Mouse (Mus musculus): Measurements from ENCODE around the gene Stpg4.

Stpg4 gene

DNA sequence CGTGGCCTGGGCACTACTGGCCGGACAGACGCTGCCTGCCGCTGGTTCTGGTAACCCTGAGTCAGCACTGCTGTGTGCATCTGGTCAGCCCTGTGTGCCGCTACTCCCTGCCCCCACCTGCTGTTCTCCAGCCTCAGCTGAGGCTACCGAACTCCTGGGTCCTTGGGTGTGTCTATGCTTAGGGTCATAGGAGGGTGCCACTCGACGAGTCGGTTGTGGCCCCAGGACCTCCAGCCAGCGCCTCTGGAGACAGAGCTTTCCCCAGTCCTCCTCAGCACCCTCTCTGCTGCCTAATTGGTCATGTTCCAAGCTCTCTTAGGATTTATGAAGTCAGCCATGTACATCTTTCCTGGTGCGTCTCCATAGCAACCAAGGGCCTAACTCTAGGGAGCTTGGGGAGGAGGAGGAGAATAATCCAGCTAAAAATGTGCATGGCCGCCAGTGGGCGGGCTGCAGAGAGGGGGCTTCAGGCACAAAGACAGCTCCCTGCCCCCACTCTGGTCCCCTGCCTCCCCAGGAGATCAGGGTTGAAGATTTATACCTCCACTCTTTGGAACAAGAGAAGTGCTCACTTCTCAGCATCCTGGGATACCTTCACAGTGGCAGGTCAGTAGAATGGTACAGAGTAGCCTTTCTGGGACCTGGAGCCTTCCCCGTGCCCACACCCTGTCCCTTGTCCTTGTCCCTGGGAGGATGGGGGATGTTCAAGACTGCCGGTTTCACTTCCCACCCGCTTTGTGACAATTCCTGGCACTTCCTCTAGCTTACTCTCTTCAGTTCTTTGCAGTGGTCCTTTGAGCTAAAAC, 49.0 kb downstream of the Stpg4 start:
- peak in 1 of 2 experiments; percentile 63 for DNase-seq

DNA sequence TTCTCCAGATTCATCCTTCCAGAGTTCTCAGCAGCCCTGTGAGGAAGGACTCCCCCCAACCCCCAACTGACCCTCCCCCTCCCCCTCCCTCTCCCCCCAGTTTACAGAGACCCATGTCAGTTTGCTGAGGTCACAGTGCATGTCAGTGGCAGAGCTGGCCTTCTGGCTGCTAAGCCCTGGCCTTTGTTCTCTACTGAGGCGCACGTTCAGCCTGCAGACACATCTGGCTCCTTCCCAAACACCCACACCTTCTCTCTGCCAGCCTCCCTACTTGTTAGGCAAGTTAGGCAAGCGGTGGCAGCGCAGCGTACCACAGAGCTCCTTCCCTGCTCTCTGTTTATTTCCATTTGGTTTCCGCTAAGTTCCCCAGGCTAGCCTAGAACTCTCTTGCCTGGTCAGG, 50.0 kb downstream of the Stpg4 start:
- DNase-seq = peak in 1 of 2 experiments; percentile 37

DNA sequence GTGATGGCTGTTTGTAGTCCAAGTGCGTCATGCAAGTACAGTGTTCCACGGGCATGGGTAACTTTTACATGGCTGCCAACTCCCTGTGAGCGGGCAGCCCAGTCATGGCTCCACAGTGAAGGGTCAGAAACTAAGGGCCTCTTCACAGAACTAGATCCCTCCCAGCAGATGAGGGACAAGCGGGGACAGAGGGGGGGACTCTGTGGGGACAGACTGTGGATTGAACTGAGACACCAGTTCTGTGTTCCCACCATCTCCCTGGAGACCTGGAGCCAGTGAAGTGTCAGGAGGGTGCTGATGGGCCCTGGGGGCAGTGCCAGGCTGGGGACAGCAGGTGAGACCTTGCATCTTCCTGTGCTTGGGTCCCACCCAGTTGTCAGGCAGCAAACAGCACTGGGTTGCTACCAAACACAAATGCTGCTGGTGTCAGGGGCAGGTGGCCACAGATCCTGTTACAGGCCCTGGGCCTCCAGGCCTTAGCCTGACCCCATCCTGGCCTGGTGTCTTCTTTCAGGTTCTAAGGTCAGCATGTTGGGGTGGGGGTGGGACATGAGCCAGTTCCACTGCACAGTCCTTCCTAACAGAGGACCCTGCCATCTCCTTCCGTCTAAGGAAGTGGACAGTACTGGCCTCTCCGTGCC, 50.6 kb downstream of the Stpg4 start:
- DNase-seq = no peak

DNA sequence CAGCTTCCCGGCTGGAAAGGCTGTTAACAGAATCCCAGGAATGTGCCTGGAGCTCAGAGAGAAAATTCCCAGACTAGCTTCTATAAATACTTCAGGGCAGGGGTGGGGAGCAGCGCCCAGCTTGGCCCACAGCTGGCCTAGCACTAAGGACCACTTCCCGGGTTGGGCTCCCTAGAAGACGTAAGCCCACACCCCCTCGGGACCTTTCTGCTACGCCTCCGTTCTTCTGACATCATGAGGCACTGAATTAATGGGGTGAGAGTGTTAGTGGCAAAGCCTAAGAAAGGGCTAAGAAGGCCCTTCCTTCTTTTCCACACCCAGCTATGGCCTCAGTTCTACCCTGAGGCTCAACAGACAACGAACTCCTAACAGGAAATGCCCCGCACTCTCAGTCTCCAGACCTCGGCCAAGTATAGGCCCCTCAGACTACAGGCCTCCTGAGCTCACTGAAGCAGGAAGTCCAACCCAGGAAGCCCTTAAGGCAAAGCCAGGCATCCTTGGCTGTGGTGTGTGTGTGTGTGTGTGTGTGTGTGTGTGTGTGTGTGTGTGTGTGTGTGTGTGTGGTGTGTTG, 51.5 kb downstream of the Stpg4 start:
- peak in 1 of 2 experiments; percentile 66 for DNase-seq

DNA sequence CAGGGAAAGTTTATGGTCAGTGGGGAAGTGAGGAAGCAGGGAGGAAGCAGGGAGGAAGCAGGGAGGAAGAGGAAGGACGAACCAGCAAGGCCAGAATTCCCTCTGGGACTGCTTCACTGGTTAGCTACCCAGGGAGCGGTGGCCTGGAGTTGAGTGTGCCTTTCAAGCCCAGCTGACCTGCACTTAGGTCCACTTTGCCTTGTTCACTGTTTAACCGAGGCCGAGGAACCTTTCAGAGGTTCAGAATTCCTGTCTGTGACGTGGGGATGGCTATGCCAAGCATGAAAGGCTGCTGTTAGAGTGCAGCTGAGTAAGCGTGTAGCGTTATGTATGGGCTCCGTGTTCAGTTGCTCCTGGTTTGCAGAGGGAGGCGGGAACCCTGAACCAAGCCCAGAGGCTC, 54.2 kb downstream of the Stpg4 start:
- peak in 1 of 2 experiments; percentile 50 for DNase-seq

DNA sequence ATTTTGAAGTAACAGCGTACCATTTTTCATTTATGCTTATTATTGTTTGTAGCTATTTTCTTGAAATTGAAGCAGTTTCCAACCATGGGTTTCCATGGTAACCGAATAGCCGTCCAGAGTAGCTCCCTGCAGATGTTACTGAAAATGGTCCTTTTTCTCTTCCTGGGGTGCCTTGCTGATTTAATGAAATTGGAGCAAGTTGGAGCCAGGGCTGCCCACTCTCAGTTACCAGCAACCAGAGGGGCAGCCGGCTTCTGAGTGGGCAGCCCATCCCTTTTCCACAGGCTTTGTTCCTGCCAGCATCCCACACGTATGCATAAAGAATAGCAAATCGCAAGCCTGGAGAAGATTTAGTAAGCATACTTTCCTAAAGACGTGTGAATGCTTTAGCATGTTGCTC, 55.4 kb downstream of the Stpg4 start:
- no peak for DNase-seq

DNA sequence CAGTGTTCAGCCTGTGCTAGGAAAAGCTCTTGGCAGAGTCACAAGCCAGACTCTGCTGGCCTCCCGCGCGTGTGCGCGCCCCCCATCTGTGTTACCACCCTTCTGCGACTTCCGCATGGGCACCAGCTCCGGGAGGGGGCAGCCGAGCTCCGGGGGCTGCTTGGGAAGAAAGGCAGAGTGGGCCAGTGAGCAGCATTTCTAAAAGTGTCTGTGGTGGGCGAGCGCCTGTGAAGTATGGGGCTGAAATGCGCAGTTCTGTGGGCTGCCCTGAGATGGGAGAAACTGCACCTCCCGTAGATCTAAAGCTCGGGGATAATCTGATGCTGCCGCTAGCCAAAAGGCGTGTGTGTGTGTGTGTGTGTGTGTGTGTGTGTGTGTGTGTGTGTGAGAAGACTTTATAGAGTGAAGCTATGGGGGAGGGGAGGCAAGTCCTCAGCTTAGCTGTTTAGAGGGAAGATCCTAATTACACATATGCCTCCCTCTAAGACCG, 58.2 kb downstream of the Stpg4 start:
- peak in 1 of 2 experiments; percentile 47 for DNase-seq

DNA sequence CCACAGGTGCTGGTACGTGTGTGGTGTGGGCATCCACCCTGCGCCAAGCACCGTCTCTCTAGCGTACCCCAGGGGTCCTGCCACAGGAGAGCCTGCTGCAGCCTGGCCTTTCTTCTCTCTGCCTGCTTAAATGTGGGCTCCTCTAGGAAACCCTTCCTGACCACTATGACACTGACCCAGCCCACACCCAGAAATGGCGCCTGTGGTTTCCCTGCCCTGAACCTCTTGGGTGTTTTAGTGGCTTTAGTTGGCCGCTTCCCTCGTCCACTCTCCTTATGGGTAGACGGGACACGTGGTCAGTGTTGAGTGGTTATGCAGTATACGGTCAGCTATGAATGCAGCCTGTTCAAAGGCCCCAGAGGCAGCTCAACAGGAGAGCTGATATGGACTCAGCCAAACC, 59.1 kb downstream of the Stpg4 start:
- no peak for DNase-seq

DNA sequence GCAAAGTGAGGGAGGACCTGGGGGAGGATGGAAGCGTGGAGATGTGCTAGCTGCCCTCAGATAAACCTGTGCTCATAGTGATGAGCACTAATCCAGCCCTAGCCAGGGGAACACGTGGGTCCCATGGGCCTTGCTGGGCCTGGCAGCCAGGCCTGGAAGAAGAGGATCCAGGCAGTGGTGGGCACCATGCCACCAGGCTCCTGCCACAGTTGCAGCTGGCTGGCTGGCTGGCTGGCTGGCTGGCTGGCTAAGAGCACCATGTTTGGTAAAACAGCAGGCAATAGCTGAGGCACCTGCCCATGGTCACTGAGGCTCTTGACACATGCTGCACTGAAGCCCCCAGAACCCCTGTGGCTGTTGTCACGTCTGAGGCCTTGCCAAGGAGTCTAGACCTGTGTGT, 59.9 kb downstream of the Stpg4 start:
- DNase-seq = peak in 1 of 2 experiments; percentile 41

DNA sequence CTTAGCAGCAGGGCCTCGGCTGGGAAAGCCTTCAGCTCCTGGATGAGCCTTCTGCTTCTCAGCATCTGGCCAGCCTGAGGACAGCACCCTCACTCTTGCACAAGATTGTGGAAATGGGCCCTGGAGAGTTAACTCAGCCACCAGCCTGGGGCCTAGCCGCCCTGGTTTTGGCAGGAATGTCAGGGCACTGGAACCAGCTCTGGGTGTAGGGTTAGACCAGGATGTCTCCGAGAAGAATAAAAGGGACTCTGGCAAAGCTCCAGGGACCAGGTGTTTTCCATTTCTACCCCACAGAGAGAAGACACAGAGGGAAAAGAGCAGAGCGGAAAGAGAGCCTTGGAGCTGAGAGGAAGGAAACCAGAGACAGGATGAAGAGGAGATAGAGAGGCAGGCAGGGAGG, 60.3 kb downstream of the Stpg4 start:
- peak in 1 of 2 experiments; percentile 27 for DNase-seq

DNA sequence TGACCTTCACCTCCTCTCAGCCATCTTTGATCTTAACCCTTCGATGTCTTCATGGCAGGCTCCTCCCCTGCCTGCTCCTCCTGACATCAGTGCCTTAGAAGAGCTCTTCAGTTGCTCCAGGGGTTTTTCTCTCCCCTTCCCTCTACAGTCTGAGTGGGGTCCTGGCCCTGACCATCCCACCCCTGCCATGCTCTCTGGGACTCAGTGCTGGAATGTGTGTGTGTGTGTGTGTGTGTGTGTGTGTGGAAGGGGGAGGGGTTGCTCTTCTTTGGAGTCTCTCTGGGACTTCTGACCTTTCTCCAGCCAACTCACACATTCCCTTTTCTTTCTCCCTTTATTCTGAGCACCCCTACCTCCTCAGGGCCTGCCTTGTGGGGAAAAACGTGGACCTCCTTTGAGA, 61.0 kb downstream of the Stpg4 start:
- no peak for DNase-seq

DNA sequence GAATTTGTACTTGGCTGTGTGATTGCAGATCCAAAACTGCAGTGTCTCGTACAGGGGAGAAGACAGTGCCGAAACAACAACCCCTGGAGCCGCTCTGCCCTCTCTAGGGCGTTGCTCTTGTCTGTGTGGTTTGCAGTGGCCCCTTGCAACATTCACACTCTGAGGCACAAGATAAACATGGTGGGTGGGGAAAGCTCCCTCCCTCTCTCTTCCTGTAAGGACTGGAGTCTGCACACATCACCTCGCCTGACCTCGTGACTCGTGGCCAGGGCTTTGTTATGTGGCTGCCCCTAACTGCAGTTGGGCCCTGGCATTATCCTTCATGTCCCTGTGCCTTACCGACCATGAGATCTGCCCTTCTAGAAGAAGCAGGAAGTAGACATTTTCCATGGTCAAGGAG, 62.3 kb downstream of the Stpg4 start:
- DNase-seq = no peak

DNA sequence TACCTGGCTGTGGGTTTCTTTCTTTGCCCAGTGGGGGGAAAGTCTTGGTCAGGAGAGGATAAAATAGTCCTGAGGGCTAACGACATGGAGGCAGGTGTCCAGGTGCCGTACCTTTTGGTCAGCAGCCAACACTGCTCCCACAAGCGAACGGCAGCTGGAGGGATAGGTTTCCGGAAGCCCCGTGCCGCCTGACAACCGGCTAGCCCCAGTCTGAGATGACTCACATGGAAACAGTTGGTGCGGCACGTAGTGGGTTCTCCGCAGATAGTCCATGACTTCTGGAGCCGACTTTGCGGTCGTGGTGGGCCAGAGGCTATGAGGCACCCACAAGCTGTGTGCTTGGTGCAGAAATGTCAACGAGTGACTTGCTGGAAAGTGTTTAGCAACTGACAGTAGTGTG, 63.4 kb downstream of the Stpg4 start:
- DNase-seq = peak in 1 of 2 experiments; percentile 29

DNA sequence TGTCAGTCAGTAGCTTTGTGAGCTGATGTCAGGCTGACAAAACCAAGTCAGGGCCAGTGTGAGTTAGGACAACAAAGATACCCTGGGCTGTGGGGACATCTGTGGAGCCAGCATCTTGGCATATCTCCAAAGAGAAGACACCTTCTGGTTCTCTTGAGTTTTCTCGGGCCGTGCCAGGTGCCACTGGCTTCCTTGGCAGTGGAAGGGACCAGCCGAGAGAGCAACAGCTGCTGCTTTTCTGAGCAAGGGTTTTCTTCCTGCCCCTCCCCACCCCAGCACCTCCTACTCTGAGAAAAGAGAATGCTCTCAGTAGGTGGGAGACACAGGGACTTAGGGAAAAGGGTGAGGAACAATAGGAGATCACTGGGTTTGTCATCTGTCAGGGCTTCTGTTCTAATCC, 66.4 kb downstream of the Stpg4 start:
- DNase-seq = no peak

DNA sequence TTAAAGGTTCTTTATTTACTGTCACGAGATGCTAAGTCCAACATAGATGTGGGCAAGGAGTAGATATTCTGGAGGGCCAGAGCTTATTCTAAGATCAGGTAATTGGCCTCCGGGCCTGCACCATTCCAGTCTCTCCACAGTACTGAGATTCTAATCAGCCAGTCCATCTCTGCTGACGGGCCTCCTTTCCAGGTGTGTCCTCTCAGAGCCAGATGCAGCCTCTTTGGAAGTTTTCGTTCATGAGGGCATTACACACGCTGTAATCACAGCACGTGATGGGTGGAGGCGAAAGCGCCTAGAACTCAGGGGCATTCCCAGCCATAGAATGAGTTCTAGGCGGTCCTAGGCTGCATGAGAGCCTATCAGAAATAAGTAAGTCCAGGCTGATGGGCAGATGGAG, 70.0 kb downstream of the Stpg4 start:
- no peak for DNase-seq

DNA sequence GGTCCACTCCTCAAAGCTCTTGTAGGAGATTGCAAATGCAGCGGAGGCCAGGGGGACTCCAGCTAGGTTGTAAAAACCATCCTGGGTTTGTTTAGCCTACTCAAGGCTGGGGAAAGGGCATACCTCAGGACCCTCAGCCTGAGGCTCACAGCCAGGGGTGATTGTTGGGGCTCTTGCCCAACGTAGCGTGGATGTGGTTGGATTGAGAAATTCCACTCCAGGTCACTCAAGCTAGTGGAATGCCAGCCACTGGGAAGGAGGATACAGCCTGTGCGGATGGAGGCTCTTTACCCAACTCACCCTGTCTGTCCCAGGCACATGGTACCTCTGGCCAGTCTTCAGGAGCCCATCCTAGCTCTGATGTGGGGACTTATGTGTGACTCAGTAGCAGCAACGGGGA, 71.3 kb downstream of the Stpg4 start:
- no peak for DNase-seq

DNA sequence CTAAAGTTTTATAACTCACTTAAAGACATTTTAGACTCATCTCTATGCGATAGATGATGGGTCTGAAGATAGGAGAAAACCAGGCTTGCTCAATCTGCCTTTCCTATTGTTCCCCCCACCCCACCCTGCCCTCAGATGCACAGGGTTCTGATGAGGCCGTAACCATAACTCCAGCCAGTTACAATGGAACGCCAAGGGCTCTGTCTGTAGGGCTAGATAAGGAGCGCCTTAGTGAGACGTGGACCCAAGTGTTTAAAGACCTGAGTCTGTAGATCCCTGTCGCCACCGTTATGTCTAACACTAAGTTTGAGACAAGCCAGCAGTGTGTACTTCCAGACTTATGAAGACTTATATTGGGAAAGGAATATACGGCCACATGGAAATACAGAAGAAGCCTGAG, 72.1 kb downstream of the Stpg4 start:
- DNase-seq = no peak

DNA sequence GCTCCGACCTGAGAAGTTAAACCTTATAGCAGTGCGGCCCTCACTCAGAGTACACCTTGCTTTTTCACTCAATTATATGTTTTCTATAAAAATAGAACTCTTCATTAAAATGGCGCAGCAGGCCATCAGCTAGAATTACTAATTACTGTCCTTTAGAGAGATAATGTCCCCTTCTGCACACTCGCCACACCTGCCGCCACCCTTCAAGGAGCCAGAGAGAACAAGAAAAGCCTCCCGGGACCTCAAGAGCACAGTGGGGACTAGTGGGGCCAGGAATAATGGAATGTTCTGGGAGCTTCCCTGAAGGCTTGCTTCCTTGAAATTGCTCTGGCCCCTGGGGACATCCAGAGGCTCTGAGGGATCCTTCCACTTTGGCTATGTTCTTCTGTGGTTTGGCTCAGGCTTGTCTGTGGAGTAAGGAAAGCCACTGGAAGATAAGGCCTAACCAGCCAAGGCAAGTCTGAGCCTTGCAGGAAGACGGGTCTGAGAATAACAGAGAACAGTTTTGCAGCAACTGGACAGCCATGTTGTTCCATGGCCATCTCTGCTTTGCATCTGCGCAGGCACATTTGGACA, 73.7 kb downstream of the Stpg4 start:
- DNase-seq = no peak

DNA sequence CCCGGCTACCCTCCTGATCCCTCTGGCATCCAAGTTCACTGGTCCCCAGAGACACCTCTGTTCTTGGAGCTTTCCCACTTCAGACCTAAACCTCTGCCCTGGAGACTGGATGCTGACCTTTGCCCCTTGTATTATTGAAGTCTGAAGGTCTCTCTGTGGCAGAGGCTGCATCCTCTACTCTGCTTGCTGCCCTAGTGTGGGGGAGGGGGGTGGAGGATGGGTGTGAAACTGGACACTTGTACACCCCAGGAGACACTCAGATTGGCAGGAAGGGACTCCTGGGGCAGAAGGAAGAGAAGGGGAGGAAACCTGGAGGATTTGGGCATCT, 74.7 kb downstream of the Stpg4 start:
- DNase-seq = peak in 1 of 2 experiments; percentile 45

DNA sequence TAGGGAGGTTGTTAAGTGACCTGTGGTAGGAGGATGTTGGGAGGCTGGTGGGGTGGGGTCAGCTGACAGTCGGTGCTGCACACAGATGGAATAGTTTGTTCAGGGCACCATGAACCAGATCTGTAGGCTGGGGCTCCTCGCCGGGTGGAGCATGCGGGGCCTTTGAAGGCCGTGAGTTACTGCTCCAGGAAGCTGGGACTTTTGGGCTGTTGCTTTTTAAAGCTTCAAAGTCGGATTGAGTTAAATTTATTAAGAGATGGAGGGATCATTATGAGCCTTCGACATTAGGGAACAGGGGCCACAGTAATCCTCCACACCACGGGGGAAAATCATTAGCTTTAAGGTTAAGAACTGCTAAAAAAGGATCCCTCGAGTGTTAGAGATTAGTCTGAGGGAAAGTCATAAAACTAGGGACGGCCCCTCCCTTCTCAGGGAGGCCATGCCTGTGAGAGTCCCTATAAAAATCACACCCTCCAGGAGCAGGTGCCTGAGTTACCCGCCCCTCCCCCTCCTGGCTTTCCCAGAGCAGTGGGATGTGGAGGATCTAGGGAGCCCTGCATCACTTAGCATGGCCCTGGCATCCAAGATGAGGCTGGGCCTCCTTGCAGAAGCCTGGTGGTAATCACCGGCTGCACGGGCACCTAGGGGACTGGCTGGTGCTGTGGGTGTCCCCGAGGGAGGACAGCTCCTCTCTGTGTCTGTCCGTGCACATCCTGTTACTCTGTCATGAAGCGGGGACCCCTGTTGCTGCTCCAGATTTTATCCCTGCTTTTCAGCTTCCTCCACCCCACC, 75.2 kb downstream of the Stpg4 start:
- peak; percentile 70 to 79 for DNase-seq

DNA sequence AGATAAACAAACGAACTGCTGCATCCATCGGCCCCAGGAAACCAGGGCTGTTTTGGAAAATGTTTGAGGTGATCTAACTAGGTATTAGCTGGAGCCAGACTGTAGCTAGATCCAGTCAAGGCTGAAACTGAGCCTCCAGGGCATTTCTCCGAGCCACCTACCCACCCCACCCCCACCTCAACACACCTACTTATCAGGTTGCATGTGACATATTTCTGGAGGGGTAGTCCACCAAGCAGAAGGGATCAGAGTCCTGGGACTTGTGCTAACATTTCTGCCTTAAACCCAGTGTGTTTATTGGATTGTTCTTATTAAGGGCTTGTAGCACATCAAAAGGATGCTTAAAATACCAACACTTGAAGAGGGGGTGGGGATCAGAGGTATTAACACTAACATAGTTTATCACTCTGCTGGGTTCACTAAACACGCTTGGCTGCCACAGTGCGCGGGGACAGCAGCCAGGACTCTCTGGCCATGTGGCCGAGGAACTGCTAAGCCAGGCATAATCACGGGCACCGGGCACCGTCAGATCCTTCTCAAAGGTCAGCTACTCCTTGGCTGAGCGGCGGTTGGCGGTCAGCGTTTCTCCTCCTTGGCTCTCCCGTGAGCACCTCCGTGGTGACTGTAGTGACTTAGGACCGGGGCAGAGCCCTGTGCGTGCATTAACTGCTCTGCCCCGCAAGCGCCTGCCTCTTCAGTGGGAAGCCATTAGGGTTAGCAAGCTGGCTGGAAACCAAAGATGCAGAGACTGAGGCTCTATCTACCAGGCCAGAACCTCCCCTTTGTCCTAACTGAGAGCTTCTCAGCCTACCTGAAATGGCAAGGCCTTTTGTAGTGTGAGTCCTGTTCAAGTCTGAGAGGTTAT, 76.1 kb downstream of the Stpg4 start:
- peak; percentile 51 to 72 for DNase-seq

Measured in kidney, postnatal 4 days (tissue).